Mouse (Mus musculus): ENCODE measurements around the gene Amigo2.

- no peak for TF ChIP-seq MAFK (IDR thresholded peaks at IDR 0.05; ENCODE audit: insufficient read depth, low read depth, low read length)
- no peak for TF ChIP-seq HCFC1 (IDR thresholded peaks at IDR 0.05; ENCODE audit: borderline replicate concordance, insufficient read depth, low read length)
- no peak for TF ChIP-seq ZC3H11A (IDR thresholded peaks at IDR 0.05; ENCODE audit: borderline replicate concordance, low read depth, low read length)
These were observed 689 bp upstream of the Amigo2 start for GRCm38 (mm10) chr15:97247791-97248161.

Measured in ES-E14 (cell line).